Mouse (Mus musculus) cerebellum, postnatal 4 days (tissue): ENCODE results near the gene Gstp3.
"Not testable (repeated sequence)": the region's sequence is repeated elsewhere in the genome, so short reads cannot be mapped to it uniquely, and the experiment has no call there.

Source experiments
- DNase-seq, 2 experiments: peaks; one replicate each; pipeline ENCODE4 v3.0.0; 2022; ENCODE audit warnings: low spot score in 2 of 2, mixed read lengths in 1 of 2

The Gstp3 gene

DNA sequence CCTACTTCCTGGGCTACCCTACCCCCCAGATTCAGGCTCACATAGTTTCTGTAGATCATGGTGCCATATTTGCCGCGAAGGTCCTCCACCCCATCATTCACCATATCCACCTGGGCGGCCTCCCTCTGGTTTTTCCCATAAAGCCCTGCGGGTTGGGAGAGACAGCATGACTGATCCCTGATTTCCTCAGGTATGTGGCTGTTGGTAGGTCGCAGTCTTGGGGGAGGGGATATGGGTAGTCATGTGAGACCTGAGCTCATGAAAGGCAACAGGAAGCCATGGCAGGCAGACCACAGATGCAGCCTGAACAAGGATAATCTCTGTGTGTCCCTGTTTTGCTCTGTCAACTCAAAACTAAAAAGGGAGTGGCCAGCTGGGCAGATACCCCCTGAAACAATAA lies 18.4 kb downstream of the Gstp3 start:
- not testable (repeated sequence) for DNase-seq

GRCm38 (mm10) chr19:4037788-4038232 lies 21.6 kb downstream of the Gstp3 start, which contains the start of gene Gstp1:
TSS of gene Gstp1 (minus strand) at chr19:4037985.
- DNase-seq: peak; percentile 58 to 69

DNA sequence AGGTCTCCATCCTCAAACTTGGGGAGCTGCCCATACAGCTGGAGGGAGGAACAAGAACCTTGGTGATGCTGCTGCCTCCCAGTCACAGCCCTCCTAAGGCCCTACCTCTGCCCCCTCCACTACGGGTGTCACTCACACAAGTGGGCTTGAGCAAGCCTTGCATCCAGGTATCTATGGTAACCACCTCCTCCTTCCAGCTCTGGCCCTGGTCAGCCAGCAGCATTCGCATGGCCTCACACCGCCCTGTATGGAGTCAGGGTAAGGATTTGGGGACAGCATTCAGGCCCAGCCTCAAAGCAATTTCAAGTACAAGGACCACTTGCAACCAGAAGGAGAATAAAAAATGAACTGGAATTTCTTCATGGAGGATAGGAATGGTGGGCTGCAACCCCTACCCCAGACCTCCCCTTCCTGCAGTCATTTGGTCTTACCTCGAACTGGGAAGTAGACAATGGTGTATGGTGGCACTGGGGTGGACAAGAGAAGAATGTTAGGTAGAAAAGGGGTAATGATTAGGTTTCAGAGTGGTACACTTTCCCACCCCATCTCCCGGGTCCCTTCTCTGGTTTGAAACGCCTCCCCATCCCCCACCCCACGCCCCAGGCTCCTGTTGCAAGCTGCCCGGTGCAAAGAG lies 22.1 kb downstream of the Gstp3 start:
- not testable (repeated sequence) for DNase-seq

DNA sequence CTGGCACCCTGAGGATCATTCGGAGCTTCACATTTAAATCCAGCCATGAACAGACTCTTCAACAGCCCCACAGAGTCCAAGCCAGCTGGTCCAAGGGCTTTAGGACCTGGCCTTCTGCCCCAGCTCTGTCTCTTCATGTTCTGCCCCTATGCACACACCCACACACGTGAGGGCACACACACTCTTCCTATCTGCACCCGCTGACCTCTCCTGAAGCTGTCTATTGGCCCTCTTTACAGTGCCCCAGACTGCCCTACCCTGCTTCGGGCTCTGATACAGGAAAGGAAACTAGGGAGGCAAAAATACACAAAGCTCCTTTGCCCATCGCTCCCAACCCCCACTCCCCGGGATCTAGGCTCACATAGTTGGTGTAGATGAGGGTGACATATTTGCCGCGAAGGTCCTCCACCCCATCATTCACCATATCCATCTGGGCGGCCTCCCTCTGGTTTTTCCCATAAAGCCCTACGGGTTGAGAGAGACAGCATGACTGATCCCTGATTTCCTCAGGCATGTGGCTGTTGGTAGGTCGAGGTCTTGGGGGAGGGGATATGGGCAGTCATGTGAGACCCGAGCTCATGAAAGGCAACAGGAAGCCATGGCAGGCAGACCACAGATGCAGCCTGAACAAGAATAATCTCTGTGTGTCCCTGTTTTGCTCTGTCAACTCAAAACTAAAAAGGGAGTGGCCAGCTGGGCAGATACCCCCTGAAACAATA lies 22.9 kb downstream of the Gstp3 start:
- no peak for DNase-seq

DNA sequence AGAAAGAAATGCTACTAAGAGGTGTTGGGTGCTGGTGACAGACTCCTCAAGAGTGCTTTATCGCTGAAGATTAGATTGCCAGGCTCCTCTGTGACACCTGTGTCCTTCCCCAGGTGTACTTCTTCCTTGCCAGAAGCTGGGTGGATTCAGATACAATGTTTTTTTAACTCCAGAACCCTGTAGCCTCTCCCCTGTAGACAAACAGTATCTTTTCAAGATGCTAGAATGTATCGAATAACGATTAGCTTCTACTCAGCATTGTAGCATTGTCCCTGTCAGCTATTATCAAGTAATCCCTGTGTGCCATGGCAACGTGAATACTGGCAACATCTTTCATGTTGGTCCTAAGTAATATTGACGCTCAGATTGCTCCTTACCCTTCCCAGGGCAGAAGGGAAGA lies 25.6 kb downstream of the Gstp3 start:
- no peak for DNase-seq

GRCm38 (mm10) chr19:4033298-4033697 lies 26.1 kb downstream of the Gstp3 start:
- no peak for DNase-seq

- DNase-seq: no peak
These were observed 26.7 kb downstream of the Gstp3 start for GRCm38 (mm10) chr19:4032668-4033067.

DNA sequence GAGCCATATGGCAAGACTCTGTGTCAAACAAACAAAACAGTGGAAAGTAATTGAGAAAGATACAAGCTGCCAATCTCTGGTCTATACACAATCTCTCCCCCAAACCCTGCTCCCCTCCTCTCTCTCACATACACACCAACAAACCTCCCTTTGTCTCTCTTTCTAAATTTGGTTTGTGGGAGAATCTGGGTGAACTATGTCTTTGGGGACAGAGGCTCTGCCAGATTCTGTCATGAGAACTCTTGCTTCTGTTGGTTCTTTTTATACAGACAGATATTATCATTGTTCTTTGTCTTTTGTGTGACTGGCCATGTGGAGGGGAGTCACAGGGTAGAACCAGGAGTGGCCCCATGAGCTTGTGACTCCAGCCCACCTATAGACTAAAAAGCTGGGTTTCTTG lies 31.8 kb downstream of the Gstp3 start:
- no peak for DNase-seq

GRCm38 (mm10) chr19:4023185-4023584 lies 36.2 kb downstream of the Gstp3 start:
- DNase-seq: no peak

- peak in 1 of 2 experiments; percentile 73 for DNase-seq
These were observed 40.4 kb downstream of the Gstp3 start for GRCm38 (mm10) chr19:4018743-4019583.

- DNase-seq: no peak
These were observed 41.3 kb downstream of the Gstp3 start for GRCm38 (mm10) chr19:4017921-4018587.

- no peak for DNase-seq
These were observed 43.7 kb downstream of the Gstp3 start for GRCm38 (mm10) chr19:4015635-4016034.

GRCm38 (mm10) chr19:4014802-4015201 lies 44.6 kb downstream of the Gstp3 start:
- DNase-seq: no peak

GRCm38 (mm10) chr19:4013066-4013465 lies 46.3 kb downstream of the Gstp3 start:
- DNase-seq: no peak

DNA sequence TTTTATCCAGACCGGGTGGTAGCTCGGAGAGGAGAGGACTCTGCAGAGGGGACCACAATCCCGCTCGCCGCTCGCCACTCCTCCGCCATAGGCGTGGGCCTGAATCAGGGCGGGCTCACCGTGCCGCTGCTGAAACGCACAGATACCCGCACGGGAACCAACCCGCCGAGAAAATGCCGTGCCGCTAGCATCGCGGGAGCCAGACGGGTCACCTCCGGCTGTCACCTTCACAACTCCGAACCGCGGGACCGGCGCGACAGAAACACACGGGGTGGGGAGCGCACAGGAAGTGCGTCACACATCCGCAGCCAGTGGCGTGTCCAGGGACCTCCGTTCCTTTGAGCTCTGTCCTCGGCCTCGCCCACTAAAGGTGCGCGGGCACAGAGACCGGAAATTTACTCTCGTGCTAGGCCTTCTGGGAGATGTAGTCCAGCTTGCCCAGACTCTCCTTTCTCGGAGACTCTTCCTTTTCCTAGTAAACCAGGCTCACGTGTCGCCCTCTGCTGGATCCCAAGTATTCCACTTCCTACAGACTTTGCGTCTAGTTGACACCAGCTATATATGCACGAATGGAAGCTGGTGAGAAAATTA lies 46.8 kb downstream of the Gstp3 start, which contains the start of gene Ndufv1:
TSS of gene Ndufv1 (minus strand) at position 375 of the 591 bp plus-strand sequence.
- peak; percentile 90 to 93 for DNase-seq

DNA sequence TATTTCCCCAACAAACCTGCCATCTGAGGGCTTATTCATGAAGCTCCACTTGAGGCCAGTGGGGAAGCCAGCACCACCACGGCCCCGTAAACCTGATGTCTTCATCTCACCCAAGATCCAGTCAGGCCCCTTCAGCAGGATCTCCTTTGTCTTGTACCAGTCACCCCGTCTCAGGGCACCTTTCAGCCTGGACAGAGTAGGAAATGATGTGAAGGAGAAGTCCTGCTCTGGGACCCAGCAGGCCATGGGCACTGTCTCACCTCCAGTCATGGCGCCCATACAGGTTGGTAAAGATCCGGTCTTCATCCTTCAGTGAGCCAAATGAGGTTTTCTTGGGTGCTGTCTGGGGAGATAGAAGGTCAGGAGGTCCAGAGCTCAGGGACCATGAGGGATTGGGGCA lies 48.3 kb downstream of the Gstp3 start:
- DNase-seq: no peak
